Mouse (Mus musculus) adrenal gland, adult (tissue): ENCODE measurements around the gene Cox11.

ENCODE experiments used
- DNase-seq, 2 experiments: peaks; one replicate each; pipeline ENCODE4 v3.0.0; 2022 to 2023; ENCODE audit warnings: low spot score in 1 of 2; ENCODE audit not compliant: inconsistent age in 2 of 2

Gene Cox11

DNA sequence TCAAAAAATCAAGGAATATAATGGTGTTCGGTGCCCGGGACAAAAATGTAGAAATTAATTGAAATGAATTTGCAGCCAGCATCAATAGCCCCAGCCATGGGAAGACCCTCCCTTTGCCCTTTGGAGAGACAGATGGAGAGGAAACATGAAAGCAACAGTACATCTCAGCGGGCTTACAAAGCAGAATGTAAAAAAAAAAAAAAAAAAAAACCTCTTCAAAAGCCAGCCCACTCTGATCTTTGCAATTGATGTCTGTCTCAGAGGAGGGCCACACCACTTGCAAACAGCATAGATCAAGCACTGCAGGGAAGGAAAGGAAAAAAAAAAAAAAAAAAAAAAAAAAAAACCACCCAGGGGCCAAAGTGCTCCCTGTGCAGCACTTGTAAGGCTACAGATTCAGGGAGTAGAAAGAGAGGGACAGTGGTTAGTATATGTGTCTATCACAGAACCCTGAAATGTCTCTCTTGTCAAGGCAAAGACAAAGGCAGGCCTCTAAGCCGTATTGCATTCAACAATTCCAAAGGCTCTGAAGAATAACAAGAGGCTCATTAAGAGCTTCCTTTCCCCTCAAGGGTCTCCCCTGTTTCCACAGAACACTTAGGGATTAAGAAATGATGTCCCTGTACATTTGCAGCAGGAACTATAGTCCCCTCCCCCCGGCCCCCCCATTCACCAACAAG is 25.8 kb downstream of the Cox11 start:
- no peak for DNase-seq

DNA sequence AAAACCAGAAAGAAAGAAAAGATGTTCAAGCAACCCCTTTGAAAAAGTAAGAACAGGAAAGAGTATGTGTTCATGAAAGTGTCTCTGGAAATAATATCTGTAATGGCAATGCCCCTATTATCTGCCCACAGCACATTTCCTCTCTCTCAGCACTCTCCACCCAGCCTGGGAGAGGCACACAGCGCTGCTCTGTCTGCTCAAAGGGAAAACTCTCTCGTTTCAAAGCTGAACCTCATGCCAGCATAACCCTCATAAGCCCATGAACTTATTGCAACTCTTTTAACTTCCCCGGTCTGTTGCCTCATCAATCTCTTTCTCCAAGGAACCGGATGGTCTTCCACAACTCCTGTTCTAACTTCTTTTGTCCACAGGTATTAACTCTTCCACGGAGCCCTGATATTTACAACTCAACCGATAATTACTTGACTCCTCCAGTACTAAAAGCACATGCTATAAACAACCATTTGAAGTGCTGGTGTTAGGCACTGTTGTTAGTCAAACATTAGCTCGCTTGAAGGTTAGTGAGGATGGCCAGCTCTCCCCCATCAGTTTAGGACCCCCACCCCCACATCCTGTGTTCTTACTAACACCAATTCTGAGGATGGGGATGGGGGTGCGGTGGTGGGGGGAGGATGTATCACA is 26.5 kb downstream of the Cox11 start:
- no peak for DNase-seq

DNA sequence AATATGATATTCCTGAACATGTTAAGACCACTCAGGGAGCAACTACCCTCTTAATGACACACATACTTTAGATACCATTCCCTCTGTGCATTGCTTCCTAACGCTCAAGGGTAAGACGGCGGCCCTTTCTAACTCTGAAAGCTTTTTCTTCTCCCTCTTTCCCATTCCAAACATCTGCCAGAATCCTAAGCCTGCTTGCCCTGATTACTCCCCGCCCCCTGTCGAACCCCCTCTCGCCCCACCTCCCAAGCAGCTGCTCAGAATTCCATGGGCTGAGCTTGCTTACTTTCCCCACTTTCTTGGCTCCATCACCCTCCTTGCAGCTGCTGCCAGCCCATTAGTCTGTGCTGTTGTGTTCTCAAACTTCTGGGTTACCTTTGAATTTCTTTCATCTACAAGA is 27.2 kb downstream of the Cox11 start:
- peak in 1 of 2 experiments; percentile 2 for DNase-seq

DNA sequence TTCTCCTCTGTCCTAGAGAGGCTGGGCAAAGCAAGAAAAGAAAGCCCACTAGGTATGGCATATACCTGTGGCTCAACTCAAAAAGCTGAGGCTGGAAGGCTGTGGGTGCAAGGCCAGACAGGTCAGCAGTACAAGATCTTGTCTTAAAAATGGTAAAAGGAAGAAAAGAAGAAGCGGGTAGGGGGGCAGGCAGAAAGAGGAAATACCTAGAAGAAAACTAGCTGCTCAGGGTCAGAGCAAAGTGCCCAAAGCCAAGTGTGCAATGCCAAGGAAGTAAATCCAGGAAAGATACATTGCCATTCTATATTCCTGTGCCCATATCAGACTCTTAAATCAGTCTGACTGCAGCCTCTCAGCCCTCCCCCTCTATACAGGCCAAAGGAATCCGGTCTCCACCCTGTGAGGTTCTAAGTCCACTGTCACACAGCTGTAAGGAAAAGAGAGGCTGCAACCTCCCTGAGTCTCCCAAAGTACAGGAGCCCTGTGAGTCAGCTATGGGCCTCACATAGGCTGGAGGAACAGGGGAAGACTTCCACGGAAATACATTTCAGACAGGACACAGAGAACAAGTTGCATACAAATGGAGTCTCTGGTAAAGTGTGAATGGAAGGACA is 28.3 kb downstream of the Cox11 start:
- DNase-seq: peak in 1 of 2 experiments; percentile 1

DNA sequence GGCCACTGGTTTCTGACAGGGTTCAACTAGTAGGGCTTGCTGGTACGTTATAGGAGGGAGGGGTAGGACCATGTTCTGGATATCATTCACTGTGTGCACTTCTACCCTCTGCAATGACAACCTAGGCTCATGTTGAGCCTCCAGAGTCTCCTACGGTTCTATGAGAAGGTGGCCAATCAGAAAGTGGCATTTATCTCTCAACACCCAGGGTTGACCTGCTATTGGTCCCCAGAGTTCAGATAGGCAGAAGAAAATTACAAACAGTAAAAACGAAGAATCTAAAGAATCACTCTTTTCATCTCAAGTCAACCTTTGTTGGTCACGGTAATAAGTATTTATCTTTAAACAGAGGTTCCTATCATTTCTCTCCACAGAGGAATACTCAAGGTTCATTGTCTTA is 28.9 kb downstream of the Cox11 start:
- peak in 1 of 2 experiments; percentile 1 for DNase-seq

DNA sequence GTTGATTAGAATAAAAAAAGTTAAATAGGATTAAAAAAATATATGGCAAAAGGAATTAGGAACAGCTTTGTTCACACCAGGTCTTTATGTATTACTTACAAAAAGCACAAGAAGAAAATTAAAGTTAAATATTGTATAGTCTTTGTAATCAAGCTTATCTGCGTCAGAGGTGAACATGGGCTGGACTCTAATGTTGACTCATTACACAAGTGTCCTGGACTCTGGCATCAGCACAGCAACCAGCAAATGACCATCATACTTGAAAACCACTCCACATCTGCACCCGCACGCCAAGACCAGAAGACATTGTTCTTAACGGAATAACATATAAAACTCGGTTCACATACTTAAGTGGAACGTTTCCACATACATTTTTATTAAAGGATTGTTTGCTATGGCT is 29.4 kb downstream of the Cox11 start:
- peak in 1 of 2 experiments; percentile 2 for DNase-seq

DNA sequence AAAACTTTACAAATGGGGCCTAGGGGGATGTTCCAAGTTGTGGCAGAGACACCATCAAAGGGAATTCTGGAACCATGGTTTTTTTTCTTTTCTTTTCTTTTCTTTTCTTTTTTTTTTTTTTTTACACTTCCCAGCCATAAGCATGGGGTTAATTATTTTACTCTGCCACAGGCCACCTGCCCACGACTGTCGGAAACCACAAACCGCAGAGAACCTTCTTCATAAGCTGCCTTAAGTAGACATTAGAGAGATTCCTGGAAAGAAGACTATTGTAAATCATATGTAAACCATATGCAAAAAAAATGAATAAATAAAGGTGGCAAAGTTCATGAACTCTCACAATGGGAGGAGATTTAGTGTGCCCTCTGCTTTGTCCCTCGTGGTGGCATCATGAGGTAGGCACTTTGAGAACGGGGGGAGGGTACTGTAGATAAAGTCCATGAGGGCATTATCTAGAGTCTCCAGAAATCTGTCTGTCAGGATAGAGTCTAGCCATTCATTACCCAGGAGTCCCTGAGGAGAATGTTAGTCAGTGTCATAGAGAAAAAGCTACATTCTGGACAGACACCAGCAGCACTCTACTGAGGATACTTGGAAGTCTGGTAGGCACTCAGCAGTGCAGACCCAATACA is 37.6 kb downstream of the Cox11 start:
- DNase-seq: no peak

DNA sequence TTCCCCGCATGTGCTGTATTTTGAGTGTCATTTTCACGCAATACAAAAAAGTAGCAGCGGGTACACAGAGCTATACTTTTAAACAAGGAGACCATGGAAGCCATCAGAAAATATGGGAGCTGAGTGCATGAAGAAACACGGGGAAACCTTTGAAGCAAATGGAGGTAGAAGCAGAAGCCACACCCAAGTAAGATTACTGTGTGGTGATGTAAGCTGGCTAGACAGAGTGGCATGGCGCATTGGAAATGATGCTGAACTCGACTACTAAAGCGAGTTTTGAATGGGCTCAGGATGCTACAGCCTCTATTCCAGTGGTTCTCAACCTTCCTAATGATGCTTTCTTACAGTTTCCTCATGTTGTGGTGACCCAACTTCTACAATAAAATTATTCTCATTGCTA is 39.1 kb downstream of the Cox11 start:
- DNase-seq: no peak

DNA sequence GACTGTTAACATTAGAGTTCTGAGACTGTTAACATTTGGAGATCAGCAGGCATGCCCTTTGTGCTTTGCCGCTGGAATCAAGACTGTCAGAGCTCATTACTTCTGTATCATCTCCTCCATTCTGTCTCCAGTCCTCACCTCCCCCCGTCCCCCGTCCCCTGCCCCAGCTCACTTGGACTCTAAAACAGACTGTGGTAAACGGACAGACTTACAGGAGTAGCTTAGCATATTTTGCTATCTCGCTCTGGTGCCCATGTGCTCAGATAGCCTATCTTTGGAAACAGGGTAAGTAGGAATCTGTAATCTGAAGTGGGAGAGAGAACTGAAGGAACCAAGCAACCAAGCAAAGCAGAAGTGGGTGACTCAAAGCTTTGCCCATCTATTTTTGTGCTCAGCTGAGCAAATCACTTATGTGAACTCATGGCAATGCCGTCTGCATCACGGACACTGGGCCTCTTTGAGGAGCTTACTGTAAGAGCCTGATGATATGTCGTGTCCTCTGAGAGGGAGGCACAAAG is 39.9 kb downstream of the Cox11 start:
- no peak for DNase-seq

DNA sequence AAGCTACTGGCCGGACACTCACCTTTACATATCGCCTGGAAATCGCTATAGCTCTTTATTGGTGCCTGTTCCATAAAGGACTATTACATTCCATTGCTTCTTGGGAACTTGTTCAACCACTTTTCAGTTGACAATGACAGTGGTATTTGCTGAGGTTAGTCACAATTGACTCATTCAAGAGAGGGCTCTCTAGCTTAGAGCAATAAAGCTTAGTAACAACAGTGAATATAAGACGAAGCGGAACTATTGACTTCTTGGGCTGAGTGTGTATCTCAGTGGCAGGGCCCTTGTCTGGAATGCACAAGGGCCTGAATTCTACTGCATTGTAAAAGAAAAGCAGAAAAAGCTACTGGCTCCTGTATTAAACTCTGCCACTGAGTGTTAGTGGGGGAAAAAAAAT is 40.6 kb downstream of the Cox11 start:
- DNase-seq: peak in 1 of 2 experiments; percentile 54

DNA sequence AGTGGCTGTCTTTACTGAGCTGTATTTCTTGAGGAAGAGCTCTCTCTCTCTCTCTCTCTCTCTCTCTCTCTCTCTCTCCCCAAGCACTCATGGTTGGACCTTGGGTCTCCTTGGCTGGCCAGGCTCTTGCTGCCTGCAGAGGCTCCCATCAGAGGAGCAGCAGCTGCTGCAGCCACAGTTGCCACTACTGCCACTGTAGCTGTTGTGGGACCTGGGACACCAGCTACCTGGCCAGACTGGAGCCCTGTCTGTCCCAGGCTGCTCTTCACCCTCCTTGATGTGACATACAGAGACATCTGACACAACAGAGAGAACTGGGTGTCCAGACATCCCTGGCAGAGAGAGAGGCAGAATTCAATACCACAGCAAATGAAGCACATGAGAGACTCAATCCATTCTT is 43.2 kb downstream of the Cox11 start:
- DNase-seq: no peak

DNA sequence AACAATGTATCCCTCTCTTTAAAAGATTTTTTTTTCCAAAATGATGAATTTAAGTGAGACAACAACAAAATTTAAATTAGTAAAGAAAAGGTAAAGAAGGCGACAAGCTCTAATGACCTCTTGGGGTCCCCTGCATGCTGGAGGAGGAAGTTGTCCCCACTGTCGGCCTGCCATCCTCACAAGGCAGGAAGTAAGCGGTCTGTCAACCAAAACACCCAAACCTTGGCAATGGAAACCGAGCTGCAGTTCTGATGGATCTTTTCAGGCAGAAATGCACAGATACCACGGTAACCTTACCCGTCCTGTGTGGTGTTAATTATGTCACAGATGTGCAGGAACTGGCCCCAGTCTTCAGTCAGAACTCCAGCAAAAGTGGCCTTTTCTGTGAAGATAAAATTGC is 46.8 kb downstream of the Cox11 start:
- peak in 1 of 2 experiments; percentile 26 for DNase-seq

DNA sequence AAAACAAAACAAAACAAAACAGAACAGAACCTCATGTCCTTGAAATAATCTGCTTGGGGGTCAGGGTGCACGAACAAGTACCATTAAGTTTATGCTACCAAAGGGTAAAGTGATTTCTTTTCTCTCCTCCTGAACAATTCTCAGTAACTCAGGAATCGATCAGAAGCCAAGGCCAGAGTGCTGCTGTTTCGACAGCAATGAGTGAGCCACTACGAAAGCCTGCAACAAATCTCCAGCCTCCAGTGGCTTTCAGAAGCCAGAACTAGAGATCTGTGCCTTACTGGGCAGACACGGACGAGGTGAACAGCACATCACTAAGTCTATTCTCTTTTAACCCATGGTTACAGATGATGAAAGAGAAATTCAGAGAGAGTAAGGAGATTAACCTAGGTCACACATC is 47.2 kb downstream of the Cox11 start:
- peak in 1 of 2 experiments; percentile 68 for DNase-seq

DNA sequence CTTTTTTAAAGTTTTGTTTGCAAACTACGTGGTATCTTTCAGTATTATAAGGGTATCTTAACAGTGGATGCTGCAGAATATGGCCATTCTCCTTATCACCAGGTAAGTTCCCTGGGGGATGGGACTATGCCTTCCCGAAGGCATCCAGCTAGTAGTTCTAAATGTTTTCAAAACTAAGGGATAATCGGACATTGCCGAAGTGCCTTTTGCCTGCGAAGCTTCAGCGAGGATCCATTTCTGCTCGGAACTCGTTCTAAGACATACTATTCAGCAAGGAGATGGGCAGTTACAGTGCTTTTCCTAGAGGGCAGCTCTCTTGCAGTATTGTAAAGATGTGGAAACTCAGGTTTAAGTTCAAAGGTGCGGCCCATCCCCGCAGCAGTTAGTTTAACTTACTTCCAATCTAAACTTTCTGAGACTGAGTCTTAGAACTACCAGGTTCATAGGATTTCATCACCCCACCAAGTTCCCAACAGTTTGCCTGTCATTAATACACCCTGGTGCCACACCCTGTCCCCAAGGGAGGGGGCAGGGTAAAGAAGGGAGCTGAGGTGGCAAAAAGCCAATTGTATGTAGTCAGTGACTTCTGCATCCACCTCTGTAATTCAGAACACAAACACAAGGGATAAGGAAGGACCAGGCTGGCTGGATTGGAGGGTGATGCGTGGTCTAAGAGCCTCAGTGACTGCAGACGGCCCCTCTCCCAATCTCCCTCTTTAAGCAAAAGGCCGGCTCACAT is 48.5 kb downstream of the Cox11 start:
- peak in 1 of 2 experiments; percentile 55 for DNase-seq

DNA sequence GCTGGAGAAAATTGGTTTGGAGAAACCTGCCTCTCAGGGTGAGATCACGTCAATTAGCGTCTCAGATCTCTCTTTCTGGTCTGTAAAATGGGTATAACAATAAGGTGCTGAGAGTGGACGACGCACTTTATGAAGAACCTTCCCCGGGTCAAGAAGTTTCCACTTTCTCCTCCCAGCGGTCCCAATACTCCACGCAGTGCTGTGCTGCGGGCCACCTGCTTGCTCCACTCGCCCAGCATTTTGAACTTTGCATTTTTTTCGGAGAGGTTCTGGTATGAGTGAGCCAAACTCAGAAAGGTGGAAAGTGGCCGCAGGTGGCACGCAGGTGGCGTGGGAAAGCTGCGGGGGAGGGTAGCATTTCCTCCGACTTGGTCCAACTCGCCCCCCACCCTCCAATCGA is 49.1 kb downstream of the Cox11 start:
- DNase-seq: no peak

DNA sequence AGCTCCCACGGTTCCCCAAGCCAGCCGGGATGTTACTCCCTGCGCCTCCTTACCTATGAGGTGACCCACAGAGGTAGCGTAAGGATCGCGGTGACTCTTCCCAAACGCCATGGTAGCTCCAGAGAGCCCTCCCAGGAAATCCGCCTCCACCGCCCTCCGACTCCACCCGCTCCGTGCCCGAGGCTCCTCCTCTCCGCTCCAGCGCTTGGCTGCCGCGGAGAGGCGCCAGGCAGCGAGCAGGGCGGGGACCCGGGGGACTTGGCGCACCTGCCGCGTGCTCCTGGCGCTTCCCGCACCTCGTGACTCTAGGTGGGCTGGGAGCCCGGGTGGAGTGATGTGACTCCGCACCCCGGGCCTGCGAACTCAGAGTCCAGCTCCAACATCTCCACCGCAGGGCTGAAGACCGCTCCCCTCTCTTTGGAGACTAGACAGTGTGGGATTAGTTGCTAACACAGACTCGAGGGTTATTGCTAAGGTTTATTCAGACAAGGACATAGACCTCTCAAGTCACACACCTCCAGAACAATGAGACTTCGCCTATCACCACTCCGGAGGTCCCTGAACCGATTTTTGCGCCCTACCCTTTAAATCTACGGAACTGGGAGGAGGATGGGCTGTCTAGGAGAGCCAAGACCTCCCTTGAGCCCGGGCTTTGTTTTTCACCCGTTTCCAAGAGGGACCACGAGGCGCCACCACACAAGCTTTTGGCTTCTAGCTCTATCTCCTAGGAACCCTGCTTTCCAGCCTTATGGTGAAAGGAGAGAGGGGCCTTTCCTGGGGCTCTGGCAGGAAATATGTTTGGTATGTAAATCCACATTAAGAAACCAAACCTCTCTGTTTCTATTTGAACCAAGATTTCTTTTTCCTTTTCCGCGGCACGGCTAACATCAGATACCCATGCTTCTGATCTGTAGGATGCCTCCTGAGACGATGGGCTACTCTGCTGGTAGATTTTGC is 49.8 kb downstream of the Cox11 start, which contains the start of gene Tom1l1:
Gene Tom1l1 (minus strand): TSS at position 907 of the 957 bp plus-strand sequence.
- DNase-seq: peak; percentile 86 to 93

DNA sequence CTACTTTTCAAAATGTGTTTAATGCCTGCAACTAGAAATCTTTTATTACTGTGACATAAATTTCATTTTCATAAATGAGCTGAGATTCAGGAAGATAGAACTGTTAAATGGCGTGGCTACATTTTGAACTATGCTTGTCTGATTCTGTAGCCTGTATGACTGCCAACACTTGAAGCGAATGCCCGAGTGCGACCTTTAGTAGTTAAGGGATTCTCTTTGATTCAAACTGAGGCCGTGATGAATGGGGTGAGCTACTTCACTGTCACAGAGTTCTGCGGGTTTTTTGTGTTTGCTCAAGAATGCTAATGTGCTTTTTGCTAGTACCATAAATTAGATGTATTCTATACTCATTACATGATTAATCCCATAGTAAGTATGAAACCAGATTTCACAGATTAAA is 52.4 kb downstream of the Cox11 start:
- DNase-seq: no peak

DNA sequence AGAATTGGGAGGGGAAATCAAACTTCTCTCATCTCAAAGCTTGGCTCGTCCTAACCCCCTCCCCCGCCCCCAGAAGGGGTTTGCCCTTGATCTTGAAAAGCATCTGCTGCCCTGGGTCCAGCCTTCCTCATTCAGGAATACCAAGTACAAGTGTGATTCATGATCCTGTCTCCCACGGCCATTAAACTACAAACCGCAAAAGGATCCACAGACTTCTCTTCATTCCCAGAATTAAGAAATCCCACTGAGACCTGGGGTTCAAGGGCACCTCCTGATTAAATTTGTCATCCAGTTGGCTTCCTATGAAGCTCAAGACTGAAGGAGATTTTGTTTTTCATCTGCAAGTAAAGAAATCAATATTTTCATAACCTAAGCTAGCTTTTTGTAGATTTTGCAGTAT is 56.2 kb downstream of the Cox11 start:
- peak; percentile 37 to 56 for DNase-seq
